Mouse (Mus musculus): ENCODE data around the gene Nfia.

Gene Nfia

GRCm38 (mm10) chr4:97962856-97963255, 190.3 kb downstream of the Nfia start:
- peak; percentile 25 to 51 for DNase-seq

DNA sequence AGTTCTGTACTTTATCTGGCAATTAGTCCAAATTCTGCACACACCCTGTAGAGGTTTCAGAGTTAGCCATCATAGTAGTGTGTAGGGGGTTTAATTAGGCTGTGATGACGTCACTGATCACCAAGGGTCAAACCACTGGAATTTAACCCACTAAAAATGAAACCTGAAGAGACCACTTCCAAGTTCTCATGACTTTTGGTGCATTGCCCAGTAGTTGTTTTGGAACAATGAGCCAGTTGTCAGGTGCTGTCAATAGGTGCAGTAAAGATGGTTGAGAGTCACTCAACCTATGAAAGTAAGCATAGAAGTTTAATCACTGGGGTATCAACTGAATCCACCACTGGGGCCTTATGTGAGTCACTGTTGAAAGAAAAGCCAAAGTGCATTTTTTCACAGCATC, 191.4 kb downstream of the Nfia start:
- no peak for DNase-seq

DNA sequence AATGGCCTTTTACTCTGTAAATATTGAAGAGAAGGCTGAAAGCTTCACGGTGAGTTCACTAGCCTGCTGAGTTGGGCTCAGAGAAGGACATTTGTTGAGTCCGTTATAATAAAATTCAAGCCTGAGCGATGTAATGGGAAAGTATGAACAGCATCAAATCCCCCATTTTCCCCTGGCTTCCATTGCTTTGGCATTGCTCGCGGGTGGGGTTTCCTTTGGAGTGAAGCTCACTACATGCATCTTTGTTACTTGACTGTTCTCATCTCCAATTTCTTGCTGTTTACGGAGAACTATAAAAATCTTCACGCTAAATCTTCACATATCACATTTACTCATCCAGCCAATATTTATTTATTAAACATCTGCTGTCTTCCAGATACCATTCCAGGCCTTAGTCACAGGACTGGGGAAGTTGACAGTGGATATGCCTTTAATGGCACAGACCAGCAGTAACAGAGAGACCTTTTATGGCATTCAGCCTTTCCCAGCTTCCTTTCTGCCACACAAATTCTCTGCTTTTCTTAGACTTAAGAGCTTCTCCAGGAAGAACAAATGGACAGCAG, 196.3 kb downstream of the Nfia start:
- no peak for DNase-seq

GRCm38 (mm10) chr4:97973064-97973463, 200.5 kb downstream of the Nfia start:
- DNase-seq: no peak

GRCm38 (mm10) chr4:97974037-97974436, 201.5 kb downstream of the Nfia start:
- no peak for DNase-seq

GRCm38 (mm10) chr4:97976891-97977290, 204.4 kb downstream of the Nfia start:
- no peak for DNase-seq

DNA sequence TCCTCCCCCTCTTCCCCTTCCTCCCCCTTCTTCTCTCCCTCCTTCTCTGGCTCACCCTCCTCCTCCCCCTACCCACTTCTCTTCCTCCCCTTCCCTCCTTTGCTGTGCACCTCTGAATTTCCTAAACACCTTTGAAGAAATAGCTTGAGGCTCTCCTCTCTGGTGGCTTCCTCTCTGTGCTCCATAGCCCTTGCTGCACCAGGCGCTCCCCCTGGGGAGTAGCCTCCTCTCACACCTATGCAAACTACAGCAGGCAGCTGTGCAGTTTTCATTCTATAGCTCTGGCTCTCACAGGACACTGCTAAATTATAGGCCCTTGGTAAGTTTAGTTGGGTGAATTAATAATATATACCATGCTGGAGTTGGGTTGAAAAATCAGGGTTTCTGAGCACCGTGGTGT, 211.8 kb downstream of the Nfia start:
- DNase-seq: no peak

- peak; percentile 34 to 69 for DNase-seq
Measured at GRCm38 (mm10) chr4:97986056-97986734, 213.7 kb downstream of the Nfia start.

- DNase-seq: no peak
Measured at GRCm38 (mm10) chr4:97986735-97987075, 214.2 kb downstream of the Nfia start.

DNA sequence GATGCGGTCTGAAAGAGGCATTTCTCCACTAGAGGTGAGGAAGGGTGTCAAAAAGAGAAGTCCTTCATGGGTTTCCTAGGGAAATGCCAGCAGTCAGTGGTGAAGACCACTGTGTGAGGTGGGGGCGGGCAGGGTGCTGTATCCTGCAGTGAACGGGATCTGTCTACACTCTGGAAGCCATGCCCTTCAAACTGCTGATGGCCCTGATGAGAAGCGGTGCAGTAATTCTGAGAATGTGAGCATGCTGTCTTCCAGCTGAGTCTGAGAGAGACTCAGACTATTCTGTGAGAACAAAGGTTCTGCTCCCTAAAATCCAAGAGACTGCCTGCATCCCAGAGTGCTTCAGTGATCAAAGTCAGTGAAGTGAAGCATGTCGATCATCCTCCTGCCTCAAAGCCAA, 216.2 kb downstream of the Nfia start:
- DNase-seq: no peak

GRCm38 (mm10) chr4:97990431-97990830, 217.9 kb downstream of the Nfia start:
- DNase-seq: peak; percentile 22 to 59

DNA sequence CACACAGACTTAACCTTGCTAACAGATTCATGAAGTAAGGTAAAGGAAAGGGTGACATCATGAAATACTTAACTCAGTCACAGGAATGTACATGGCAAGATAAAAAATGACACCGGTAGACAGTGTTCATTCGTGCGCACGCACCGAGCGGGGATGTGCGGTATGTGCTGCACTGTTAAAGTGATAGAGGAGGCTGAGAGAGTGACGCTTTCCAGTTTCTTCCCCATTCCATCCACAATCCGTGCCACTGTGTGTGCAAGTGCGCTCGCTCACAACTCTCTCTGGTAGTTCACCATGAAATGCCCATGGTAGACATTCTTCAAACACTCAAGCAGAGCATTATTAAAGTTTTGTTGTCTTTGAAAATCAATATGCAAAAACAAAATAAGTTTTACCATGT, 218.9 kb downstream of the Nfia start:
- no peak for DNase-seq

DNA sequence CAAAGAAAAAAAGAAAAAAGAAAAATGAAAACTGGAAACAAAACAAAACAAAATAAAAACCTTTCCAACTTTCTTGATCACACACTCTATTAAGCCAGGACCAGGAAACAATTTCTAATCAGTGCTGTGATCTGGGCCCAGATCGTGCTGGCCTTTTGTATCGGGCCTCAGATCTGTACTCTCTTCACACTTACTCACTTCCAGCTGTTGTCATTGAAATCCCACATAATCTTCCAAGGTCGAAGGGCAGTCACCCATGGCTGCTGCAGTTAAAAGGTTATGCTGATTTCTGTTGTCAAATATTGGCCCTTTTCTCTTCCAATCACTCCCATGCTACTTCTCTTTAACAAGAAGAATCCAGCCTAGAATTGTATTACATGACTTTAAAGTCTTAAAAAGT, 219.3 kb downstream of the Nfia start:
- DNase-seq: no peak

DNA sequence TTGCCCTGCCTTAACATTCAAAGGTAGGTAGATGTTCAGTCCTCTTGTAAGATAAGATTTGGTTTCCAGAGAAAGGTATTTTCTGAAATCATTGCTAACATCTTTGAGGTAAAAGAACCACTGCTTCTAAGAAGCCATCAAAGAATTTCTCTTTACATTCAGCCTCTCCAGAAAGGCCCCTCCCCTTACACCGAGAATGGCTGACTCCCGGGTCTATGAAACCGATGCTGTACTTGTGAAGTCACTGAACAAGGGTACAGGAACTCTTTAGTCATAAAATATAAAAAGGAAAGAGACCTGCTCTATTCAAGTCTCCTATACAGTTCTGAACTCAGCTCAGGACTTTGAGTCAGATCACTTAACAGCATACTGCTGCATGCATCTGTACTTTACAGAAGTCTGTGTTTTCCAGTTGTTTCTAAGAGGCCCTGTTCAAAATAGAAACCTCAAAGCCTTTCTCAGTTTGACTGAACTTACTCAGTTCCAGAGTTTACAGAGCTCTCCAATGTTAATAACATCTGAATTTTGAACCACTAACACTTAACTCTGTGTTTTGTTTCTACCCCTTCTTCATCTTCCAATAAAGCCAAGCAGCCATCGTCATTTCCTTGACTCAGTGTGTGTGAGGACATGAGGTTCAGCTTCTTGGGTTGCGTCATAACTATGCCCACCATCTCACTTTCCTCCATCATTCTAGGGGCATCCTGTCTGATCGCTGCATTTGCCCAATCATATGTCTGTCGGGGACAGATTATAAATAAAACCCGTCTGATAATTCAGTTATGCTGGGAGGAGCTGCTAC, 223.6 kb downstream of the Nfia start:
- no peak for DNase-seq

- DNase-seq: no peak
Measured at GRCm38 (mm10) chr4:97997151-97997817, 224.8 kb downstream of the Nfia start.

DNA sequence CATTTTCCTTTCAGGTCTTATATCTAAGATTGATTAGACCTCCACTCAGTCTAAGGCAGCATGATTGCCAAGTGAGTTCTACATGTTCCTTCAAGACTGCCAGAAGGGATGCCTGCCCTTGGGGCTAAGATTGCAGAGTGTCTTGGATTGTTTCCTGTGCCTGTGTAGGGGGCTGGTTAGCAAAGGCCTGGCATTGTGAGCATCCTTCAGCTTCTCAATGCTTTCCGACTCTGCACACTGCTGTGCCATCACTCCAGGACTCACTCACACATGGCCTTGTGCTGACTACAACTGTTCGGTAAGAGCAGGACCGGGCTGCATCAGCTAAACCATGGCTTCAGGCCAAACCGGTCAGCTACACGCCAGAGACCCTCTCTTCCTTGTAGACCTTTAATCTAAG, 229.7 kb downstream of the Nfia start:
- no peak for DNase-seq

DNA sequence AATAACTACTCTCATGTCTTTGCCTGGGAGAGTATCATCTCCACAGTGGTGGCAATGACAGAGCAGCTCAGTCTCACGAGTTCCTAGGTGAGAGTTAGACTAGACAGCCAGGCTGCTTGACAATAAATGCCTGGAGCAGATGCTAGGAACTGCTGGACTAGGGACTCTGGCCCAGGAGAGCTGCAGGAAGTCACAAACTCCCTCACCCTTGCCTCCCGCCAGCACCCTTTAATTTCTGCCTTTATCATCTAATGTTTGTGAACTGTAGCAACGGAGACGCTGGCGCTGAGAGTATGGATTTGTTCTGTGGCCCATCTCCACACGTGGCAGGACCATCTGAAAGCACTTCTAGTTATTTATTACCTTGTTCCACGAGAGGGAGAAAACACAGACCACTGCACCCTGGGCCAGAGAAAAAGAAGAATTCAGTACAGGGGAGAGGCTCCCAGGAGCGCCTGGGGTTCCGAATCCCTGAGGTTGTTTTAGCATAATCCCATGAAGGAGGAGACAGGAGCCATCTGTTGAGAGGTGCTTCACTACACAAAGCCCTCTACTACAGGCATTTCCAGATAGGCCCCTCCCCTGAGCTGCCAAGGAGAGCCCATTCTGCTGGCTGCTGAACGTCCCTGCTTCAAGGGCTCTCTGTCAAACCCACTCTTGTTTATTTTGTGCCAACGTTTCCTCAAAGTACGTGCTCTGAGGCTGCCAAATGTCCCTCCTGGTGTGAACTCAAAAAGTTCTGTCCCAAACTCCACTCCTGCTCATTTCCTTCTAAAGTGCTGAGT, 231.0 kb downstream of the Nfia start:
- DNase-seq: peak; percentile 29 to 36

DNA sequence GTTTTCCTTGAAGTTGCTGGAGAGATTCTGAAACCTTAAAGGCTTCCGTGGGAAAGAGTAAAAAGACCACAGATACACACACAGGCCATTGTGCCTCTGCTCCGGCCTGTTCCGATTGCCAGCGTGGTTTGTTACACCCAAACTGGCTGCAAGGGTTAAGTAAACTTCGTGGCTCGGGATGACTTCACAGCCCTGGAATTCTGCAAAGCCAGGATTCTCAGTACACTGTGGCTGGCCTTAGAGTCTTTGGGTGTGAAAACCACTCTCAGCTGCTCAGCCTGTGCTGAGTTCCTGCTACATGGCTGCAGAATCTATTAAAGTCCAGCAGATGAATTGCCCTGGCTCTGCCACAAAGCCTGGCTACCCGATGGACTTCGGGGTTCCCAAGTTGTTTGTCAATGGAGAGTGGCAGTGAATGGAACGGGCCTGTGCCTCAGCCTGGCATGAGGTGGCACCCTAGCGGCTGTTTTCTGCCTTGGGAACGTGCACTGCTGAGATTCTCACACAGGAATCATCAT, 231.6 kb downstream of the Nfia start:
- peak; percentile 73 to 77 for DNase-seq

GRCm38 (mm10) chr4:98004986-98005385, 232.5 kb downstream of the Nfia start:
- no peak for DNase-seq

- DNase-seq: no peak
Measured at GRCm38 (mm10) chr4:98008814-98009368, 236.4 kb downstream of the Nfia start.

DNA sequence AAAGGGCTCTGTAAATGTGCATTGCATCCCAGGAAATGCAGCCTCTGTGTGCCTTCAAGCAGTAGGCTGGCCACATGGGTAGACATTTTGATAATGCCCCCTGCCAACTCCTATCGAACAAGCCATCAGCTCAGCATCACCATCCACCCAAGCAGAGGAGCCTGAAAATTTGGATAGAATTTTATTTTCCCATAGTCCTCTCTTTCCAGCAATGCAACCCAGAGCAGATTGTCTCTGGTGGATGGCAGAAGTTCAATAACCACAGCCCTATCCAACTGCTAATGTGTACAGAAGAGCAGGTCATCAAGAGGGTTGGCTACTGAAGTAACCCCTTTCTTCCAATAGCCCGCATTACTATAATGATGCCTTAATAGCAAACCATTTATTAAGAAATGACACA, 237.4 kb downstream of the Nfia start:
- no peak for DNase-seq

GRCm38 (mm10) chr4:98019811-98020210, 247.3 kb downstream of the Nfia start:
- no peak for DNase-seq
